Mouse (Mus musculus) spleen, postnatal 0 days (tissue): ENCODE data around the gene Gm21836. TPM values are rescaled to one million over a fixed set of nuclear protein-coding genes. Genes with fewer than 3 reads are reported as not detected.

Experiments used
- polyA plus RNA-seq: library from polyadenylated mRNA; unstranded; fragments of >200 nt; fragmentation: Nextera tagmentation; extraction: Ambion mirVana; gene quantifications from 2 replicates; pipeline ENCODE4 v1.2.1, GENCODE M21; 2015

Gene Gm21836
- not detected in 2 replicates for polyA plus RNA-seq

DNA sequence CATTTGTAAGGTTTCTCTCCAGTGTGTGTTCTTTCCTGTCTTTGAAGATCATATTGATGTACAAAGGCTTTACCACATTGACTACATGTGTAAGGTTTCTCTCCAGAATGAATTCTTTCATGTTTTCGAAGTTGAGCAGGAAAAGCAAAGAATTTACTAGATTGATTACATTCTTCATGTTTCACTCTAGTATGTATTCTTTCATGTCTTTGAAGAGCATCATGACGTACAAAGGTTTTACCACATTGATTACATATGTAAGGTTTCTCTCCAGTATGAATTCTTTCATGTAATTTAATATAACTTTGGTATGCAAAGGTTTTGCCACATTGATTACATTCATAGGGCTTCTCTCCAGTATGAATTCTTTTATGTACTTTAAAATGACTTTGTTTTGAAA lies at the start of gene Gm21836:
Gene Gm21836, minus strand, starts transcription at position 101 of the 400 bp plus-strand sequence.

DNA sequence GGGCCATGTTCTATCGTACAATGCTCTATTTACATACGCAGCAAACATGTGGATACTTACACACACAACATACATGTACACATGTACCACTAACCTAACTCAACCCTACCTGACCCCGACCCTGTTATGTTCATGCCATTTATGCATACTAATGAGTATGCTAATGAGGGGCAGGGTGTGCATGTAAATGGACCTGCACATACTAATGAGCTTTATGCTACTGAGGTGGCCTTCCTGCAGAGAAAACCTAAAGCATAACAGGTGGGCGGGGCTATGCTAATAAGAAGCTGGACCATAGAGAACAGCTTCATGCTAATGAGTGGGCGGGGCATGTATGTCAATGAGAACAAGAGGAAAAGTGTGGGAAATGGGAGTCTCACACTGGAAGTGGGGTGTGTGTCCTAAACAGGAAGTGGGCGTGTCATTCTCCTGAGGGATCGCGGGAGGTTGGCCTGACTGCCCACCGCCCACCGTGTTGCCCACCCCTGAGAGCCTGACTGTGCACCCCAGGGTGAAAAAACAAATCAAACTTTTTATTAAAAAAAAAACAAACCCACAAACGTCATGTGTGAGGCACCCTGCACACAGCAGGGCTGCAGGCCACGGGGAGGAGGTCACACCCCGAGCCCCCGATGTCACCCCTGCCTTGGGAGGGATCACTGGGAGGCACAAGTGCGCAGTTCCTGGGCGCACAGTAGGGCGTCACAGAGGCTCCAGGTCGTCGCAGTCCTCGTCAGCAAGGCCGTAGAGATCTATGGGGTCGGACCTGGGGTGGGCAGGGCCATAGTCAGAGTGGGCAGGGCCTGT lies 17.3 kb downstream of the Gm21836 start, which contains the start of gene Ppp2r3d:
Gene Ppp2r3d, minus strand, starts transcription at position 803 of the 807 bp plus-strand sequence.

Other genes starting within 250 kb of the Gm21836 start
- gene 2010315B03Rik, start 181.1 kb downstream of the Gm21836 start, polyA plus RNA-seq, result 6.9 and 7.3 TPM in 2 replicates
- 48.8 and 61.8 TPM in 2 replicates for gene Ppp2r3d, start 16.9 kb downstream of the Gm21836 start, polyA plus RNA-seq